Mouse (Mus musculus): ENCODE results near the gene Krtap2-4. TPM values are rescaled to one million over a fixed set of nuclear protein-coding genes. Genes with fewer than 3 reads are reported as not detected.
"Not testable (repeated sequence)": the region's sequence is repeated elsewhere in the genome, so short reads cannot be mapped to it uniquely, and the experiment has no call there.

The Krtap2-4 gene
- total and polyA plus RNA-seq, 3 experiments: not detected

DNA sequence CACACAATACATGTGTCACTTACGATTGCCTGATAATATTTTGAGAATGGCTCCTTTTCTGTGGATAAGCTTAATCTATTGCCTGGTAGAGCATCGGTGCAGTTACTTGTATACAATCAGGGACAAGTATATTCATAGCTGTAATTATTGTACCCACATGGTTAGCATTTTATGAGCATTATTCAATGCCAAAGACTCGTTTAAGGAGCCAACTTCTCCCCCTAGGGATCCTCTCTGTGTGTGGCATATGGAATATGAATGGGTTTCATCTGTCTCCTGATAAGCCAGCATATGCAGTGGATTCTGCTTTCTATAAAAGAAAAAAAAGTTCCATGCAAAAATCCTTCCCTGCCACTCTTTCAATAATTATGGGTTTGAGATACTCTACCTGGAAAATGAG is 29.7 kb upstream of the Krtap2-4 start:
- in situ Hi-C loops (cut with MboI; ENCODE audit: low pct_ligation_motif_present, low pct_unique_long_range_greater_than_20kb, low sequenced_read_pairs): no loop called here
- H3K79me2 ChIP-seq (replicated peaks; ENCODE audit: control insufficient read depth, extremely low read depth, insufficient read depth, poor library complexity, severe bottlenecking): no peaks in the 10 kb centered on the region
- dilution Hi-C loops (cut with MboI; ENCODE audit: extremely low pct_ligation_motif_present, extremely low pct_unique_long_range_greater_than_20kb, low sequenced_read_pairs): no loop called here
- H3K9me3 ChIP-seq (replicated peaks; ENCODE audit: low read length): no peaks in the 10 kb centered on the region
- H3K27ac ChIP-seq (ENCODE audit: insufficient read depth, low read depth): no peak overlapping the region
- H3K4me1 ChIP-seq (ENCODE audit: control insufficient read depth in 1 of 2, insufficient read depth in 2 of 2): peaks cover 0 to 5% of the 10 kb centered on the region in 2 experiments; a peak in 1 of 4 replicates
- H3K4me2 ChIP-seq (ENCODE audit: insufficient read depth, low read depth, poor library complexity, severe bottlenecking): no peak overlapping the region
- no peak overlapping the region for H3K4me3 ChIP-seq (replicated peaks in 1 of 3; ENCODE audit: low read depth in 2 of 3, low read length in 2 of 3, poor library complexity in 1 of 3)
- no peak for DNase-seq (ENCODE audit: extremely low read depth)
- TF ChIP-seq RAD21 (IDR thresholded peaks at IDR 0.05; ENCODE audit: low read depth, low read length) (no peak), NRF1 (IDR thresholded peaks at IDR 0.05; ENCODE audit: low read depth, low read length) (no peak), GABPA (IDR thresholded peaks at IDR 0.05; ENCODE audit: insufficient replicate concordance, low read depth, low read length) (no peak), ETS1 (conservative IDR thresholded peaks at IDR 0.05; ENCODE audit: low read depth, low read length) (no peak)
- peaks cover 69% of the 10 kb centered on the region for H3K27me3 ChIP-seq (replicated peaks)
- H3K9ac ChIP-seq (ENCODE audit: insufficient read depth, low read depth): no peak overlapping the region
- H3K36me3 ChIP-seq (replicated peaks in 1 of 2; ENCODE audit: control insufficient read depth in 1 of 2, insufficient read depth in 1 of 2, low read length in 1 of 2): no peaks in the 10 kb centered on the region

- in situ Hi-C loops (cut with MboI; ENCODE audit: low pct_ligation_motif_present, low pct_unique_long_range_greater_than_20kb, low sequenced_read_pairs); H3K4me1 ChIP-seq (ENCODE audit: control insufficient read depth in 1 of 2, insufficient read depth in 2 of 2); dilution Hi-C loops (cut with MboI; ENCODE audit: extremely low pct_ligation_motif_present, extremely low pct_unique_long_range_greater_than_20kb, low sequenced_read_pairs); H3K4me3 ChIP-seq (replicated peaks in 1 of 3; ENCODE audit: low read depth in 2 of 3, low read length in 2 of 3, poor library complexity in 1 of 3); H3K9ac ChIP-seq (ENCODE audit: insufficient read depth, low read depth); H3K4me2 ChIP-seq (ENCODE audit: insufficient read depth, low read depth, poor library complexity, severe bottlenecking); H3K79me2 ChIP-seq (replicated peaks; ENCODE audit: control insufficient read depth, extremely low read depth, insufficient read depth, poor library complexity, severe bottlenecking); DNase-seq (ENCODE audit: extremely low read depth); H3K27ac ChIP-seq (ENCODE audit: insufficient read depth, low read depth); H3K36me3 ChIP-seq (replicated peaks in 1 of 2; ENCODE audit: control insufficient read depth in 1 of 2, insufficient read depth in 1 of 2, low read length in 1 of 2); H3K9me3 ChIP-seq (replicated peaks; ENCODE audit: low read length): not testable (repeated sequence)
- H3K27me3 ChIP-seq (replicated peaks): peaks cover 69% of the 10 kb centered on the region
Measured at GRCm38 (mm10) chr11:99643635-99644139, 29.0 kb upstream of the Krtap2-4 start, which contains the start of gene Krtap4-7. Gene Krtap4-7, minus strand, starts transcription at chr11:99644089.

DNA sequence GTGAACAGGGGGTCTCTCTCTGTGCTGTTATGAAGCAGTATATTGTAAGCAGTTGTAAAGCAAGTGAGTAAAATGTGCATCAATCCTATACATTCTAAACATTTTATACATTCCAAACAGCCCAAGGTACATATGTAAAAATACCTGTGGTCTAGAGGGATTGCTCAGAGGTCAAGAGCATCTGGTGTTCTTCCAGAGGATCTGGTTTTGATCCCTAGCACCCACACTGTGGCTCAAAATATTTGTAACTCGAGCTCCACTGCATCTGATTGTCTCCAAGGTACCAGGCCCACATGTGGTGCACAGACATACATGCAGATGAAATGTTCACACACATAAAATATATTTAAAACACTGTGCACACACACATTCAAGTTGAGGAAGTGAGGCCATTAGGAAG is 26.3 kb upstream of the Krtap2-4 start:
- Histone ChIP-seq H3K36me3 (replicated peaks in 1 of 2; ENCODE audit: control insufficient read depth in 1 of 2, insufficient read depth in 1 of 2, low read length in 1 of 2) (no peaks in the 10 kb centered on the region), H3K79me2 (replicated peaks; ENCODE audit: control insufficient read depth, extremely low read depth, insufficient read depth, poor library complexity, severe bottlenecking) (no peaks in the 10 kb centered on the region), H3K9ac (ENCODE audit: insufficient read depth, low read depth) (no peak overlapping the region), H3K27me3 (replicated peaks) (peaks cover 72% of the 10 kb centered on the region), H3K4me1 (ENCODE audit: control insufficient read depth in 1 of 2, insufficient read depth in 2 of 2) (peaks cover 0 to 5% of the 10 kb centered on the region in 2 experiments; a peak in 1 of 4 replicates), H3K4me3 (replicated peaks in 1 of 3; ENCODE audit: low read depth in 2 of 3, low read length in 2 of 3, poor library complexity in 1 of 3) (no peak overlapping the region), H3K9me3 (replicated peaks; ENCODE audit: low read length) (no peaks in the 10 kb centered on the region), H3K27ac (ENCODE audit: insufficient read depth, low read depth) (no peak overlapping the region), H3K4me2 (ENCODE audit: insufficient read depth, low read depth, poor library complexity, severe bottlenecking) (no peak overlapping the region)
- no peak for DNase-seq (ENCODE audit: extremely low read depth)
- in situ Hi-C loops (cut with MboI; ENCODE audit: low pct_ligation_motif_present, low pct_unique_long_range_greater_than_20kb, low sequenced_read_pairs) (no loop called here), dilution Hi-C loops (cut with MboI; ENCODE audit: extremely low pct_ligation_motif_present, extremely low pct_unique_long_range_greater_than_20kb, low sequenced_read_pairs) (no loop called here)
- TF ChIP-seq GABPA (IDR thresholded peaks at IDR 0.05; ENCODE audit: insufficient replicate concordance, low read depth, low read length) (no peak), TCF12 (IDR thresholded peaks at IDR 0.05; ENCODE audit: low read depth, low read length) (no peak), MYC (IDR thresholded peaks at IDR 0.05; ENCODE audit: low read depth, low read length) (no peak), ZNF384 (IDR thresholded peaks at IDR 0.05; ENCODE audit: low read depth, low read length) (no peak), SMC3 (IDR thresholded peaks at IDR 0.05; ENCODE audit: low read depth, low read length) (no peak), POLR2AphosphoS2 (IDR thresholded peaks at IDR 0.05; ENCODE audit: low read depth, low read length) (no peak), MXI1 (IDR thresholded peaks at IDR 0.05; ENCODE audit: low read depth, low read length) (no peak), CTCF (conservative IDR thresholded peaks at IDR 0.05 in 1 of 2, IDR thresholded peaks at IDR 0.05 in 1 of 2; ENCODE audit: low read depth in 2 of 2, low read length in 2 of 2) (no peak), CHD1 (IDR thresholded peaks at IDR 0.05; ENCODE audit: low read depth, low read length) (no peak), CHD2 (IDR thresholded peaks at IDR 0.05; ENCODE audit: low read length) (no peak), POLR2A (IDR thresholded peaks at IDR 0.05; ENCODE audit: low read depth, low read length) (no peak), NELFE (IDR thresholded peaks at IDR 0.05; ENCODE audit: low read depth, low read length) (no peak), MAX (IDR thresholded peaks at IDR 0.05; ENCODE audit: low read length) (no peak), MAZ (IDR thresholded peaks at IDR 0.05; ENCODE audit: low read depth, low read length) (no peak)
